Mouse (Mus musculus): ENCODE data around the gene Tmem161a. TPM values are rescaled to one million over a fixed set of nuclear protein-coding genes. Genes with fewer than 3 reads are reported as not detected.
A peak's percentile ranks its signal among the peaks of the same experiment; 100 is the strongest.

Gene Tmem161a
- total RNA-seq, 2 experiments from 2014 or later = 46.4 to 59.0 TPM

DNA sequence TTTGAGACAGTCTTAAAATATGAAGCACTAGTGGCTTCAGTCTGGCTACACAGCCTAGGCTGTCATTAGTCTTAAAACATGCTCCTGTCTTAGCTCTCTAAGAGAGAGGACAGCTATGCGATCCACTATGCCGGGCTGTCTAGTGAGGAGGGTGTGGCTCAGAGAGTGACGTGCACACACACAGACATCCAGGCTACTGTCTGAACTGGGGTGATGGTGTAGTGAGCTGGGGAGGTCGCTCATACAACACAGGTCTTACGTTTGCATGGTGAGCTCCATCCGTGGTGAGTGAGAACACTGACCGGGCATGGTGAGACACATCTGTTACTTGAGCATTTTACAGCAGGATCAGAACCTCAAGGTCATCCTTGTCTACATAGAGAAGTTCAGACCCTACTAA lies 916 bp upstream of the Tmem161a start:
- DNase-seq (ENCODE audit: low spot score in 2 of 2) = no peak
- no peak overlapping the region for H3K27ac ChIP-seq
- no peak for TF ChIP-seq CTCF (conservative IDR thresholded peaks at IDR 0.05)
- H3K4me3 ChIP-seq = no peak overlapping the region

GRCm38 (mm10) chr8:70173320-70173719 lies 1.2 kb downstream of the Tmem161a start:
- Histone ChIP-seq H3K4me3 (no peak overlapping the region; the same call in 1 of the 2 replicates), H3K27ac (no peak overlapping the region)
- TF ChIP-seq CTCF (conservative IDR thresholded peaks at IDR 0.05) = no peak
- DNase-seq (ENCODE audit: low spot score in 2 of 2) = no peak

GRCm38 (mm10) chr8:70174079-70174478 lies 1.9 kb downstream of the Tmem161a start:
- Histone ChIP-seq H3K4me3 (no peak overlapping the region; the same call in 1 of the 2 replicates), H3K27ac (no peak overlapping the region)
- no peak for DNase-seq (ENCODE audit: low spot score in 2 of 2)
- TF ChIP-seq CTCF (conservative IDR thresholded peaks at IDR 0.05) = no peak

GRCm38 (mm10) chr8:70178231-70178630 lies 6.1 kb downstream of the Tmem161a start:
- no peak for DNase-seq (ENCODE audit: low spot score in 2 of 2)
- no peak overlapping the region for H3K27ac ChIP-seq
- TF ChIP-seq CTCF (conservative IDR thresholded peaks at IDR 0.05) = no peak
- no peak overlapping the region for H3K4me3 ChIP-seq

DNA sequence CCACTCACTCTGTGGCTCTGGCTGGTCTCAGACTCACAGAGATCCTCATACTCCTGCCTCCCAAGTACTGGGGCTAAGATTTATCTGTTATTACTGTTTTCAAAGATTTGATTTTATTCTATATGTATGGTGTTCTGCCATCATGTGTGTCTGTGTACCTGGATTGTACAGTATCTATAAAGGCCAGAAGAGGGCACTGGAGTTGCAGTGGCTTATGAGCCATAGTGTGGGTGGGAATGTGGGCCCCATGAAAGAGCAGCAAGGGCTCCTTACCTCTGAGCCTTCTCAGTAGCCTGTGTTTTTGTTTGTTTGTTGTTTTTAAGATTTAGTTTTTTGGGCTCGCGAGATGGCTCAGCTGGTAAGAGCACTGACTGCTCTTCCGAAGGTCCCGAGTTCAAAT lies 6.9 kb downstream of the Tmem161a start:
- Histone ChIP-seq H3K27ac (no peak overlapping the region), H3K4me3 (no peak overlapping the region)
- DNase-seq (ENCODE audit: low spot score in 2 of 2) = no peak
- TF ChIP-seq CTCF (conservative IDR thresholded peaks at IDR 0.05) = peak; percentile 73

DNA sequence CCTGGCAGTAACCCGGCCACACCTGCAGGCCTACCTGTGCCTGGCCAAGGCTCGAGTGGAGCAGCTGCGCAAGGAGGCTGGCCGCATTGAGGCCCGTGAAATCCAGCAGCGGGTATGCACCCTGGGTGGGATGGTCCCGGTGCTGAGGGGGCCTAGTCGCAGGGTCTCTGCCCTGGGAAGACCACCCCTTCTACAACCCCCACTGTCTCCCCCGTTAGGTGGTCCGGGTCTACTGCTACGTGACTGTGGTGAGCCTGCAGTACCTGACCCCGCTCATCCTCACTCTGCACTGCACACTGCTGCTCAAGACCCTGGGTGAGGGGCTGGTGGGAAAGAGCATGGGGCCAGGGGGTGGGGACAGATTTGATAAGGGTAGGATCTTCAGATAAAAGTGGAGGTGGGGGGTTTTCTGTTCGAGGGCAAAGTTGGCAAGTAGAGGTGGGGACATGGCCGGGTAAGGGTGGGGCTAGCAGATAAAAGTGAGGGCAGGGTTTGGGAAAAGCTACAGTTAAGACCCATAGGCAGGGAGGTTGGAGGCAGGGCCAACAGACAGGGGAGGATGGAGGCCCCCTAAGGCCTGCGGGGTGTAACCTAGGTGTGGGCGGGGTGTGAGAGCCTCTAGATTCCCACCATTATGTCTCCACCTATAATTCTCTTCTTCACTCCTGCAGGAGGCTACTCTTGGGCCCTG lies 9.2 kb downstream of the Tmem161a start:
- TF ChIP-seq CTCF (conservative IDR thresholded peaks at IDR 0.05) = no peak
- no peak overlapping the region for H3K27ac ChIP-seq
- DNase-seq (ENCODE audit: low spot score in 2 of 2) = no peak
- no peak overlapping the region for H3K4me3 ChIP-seq

- no peak overlapping the region for H3K4me3 ChIP-seq
- TF ChIP-seq CTCF (conservative IDR thresholded peaks at IDR 0.05) = no peak
- no peak overlapping the region for H3K27ac ChIP-seq
- DNase-seq (ENCODE audit: low spot score in 2 of 2) = no peak
Observed at GRCm38 (mm10) chr8:70181903-70182252, 9.7 kb downstream of the Tmem161a start.

DNA sequence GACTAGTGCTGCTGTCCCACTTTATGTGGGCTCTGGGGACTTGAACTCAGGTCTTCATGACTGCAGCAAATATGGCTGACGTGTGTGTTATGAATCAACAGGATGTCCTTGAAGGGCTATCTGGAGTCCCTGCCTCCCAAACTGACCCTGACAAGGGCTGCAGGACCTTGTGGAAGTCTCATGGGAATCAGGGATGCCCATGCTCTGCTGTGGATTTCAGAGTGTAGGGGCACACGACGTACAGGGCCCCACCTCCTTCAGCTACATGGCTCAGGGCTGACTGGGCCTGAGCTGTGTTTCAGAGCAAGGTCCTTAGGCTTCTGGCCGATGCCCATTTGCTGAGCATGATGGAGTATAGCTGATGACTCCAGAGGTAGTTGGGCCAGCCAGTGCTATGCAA lies 11.0 kb downstream of the Tmem161a start:
- no peak overlapping the region for H3K27ac ChIP-seq
- TF ChIP-seq CTCF (conservative IDR thresholded peaks at IDR 0.05) = no peak

DNA sequence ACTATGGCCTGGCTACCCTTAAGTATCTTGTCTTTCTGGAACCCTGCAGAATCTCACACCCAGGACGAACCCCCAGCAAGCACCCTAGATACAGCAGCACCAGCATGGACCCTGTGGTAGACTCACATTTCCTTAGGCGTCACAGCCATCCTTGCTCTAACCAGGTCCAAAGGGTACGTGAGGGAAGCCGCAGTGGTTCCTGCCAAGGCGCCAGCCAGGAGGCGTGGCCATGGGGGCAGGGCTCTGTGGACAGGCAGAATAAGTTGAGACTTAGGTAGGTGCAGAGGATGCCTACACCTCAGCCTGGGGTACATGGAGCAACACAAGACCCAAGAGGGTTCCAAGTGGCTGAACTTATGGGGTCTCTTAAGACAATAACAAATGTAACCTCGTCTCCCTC lies 16.6 kb downstream of the Tmem161a start:
- Histone ChIP-seq H3K27ac (no peak overlapping the region), H3K4me3 (no peak overlapping the region)
- no peak for DNase-seq (ENCODE audit: low spot score in 2 of 2)
- no peak for TF ChIP-seq CTCF (conservative IDR thresholded peaks at IDR 0.05)

More for the DNA sequence above, 11.0 kb downstream of the Tmem161a start:
- DNase-seq (ENCODE audit: low spot score in 2 of 2) = no peak
- H3K4me3 ChIP-seq = no peak overlapping the region

GRCm38 (mm10) chr8:70193238-70193637 lies 21.1 kb downstream of the Tmem161a start:
- TF ChIP-seq CTCF (conservative IDR thresholded peaks at IDR 0.05) = no peak
- Histone ChIP-seq H3K27ac (no peak overlapping the region), H3K4me3 (no peak overlapping the region)
- DNase-seq (ENCODE audit: low spot score in 2 of 2) = no peak

DNA sequence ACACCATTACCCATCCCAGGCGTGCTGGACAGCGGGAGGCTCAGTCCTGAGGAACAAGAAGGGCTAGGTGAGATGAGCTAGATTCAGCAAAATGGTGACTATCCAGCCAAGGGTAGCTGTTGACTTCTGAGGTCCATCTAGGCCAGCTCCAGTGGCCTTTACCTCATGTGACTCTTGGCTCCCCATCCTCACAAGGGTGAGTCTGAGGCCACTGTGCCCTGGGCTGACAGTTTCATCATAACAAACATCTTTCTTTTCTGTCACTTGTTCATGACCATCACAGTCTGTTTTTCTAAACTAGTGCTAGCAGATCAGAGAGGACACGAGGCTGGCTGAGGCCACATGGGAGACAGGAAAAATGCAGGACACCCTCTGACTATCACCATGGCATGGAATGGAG lies 22.0 kb downstream of the Tmem161a start:
- Histone ChIP-seq H3K4me3 (no peak overlapping the region), H3K27ac (no peak overlapping the region)
- DNase-seq (ENCODE audit: low spot score in 2 of 2) = no peak
- no peak for TF ChIP-seq CTCF (conservative IDR thresholded peaks at IDR 0.05)

GRCm38 (mm10) chr8:70195762-70196161 lies 23.6 kb downstream of the Tmem161a start:
- no peak for DNase-seq (ENCODE audit: low spot score in 2 of 2)
- peak; percentile 46 for TF ChIP-seq CTCF (conservative IDR thresholded peaks at IDR 0.05)
- no peak overlapping the region for H3K4me3 ChIP-seq
- H3K27ac ChIP-seq = no peak overlapping the region

- no peak overlapping the region for H3K4me3 ChIP-seq
- DNase-seq (ENCODE audit: low spot score in 2 of 2) = no peak
- H3K27ac ChIP-seq = no peak overlapping the region
- no peak for TF ChIP-seq CTCF (conservative IDR thresholded peaks at IDR 0.05)
Observed at GRCm38 (mm10) chr8:70197603-70198002, 25.4 kb downstream of the Tmem161a start.

GRCm38 (mm10) chr8:70200098-70200681 lies 28.0 kb downstream of the Tmem161a start:
- TF ChIP-seq CTCF (conservative IDR thresholded peaks at IDR 0.05) = peak; percentile 76
- peak; percentile 52 to 71 for DNase-seq (ENCODE audit: low spot score in 2 of 2)
- Histone ChIP-seq H3K4me3 (no peak overlapping the region), H3K27ac (peak overlapping the region; percentile 83)
